ENCODE assay signal across 8 mouse cellular contexts in genomic region chr8:125253505-125254180, GRCm38 (mm10).
DNase-seq lines count a peak whose midpoint lies in the region; ATAC-seq and TF ChIP-seq lines count a peak whose summit lies in the region.

No protein-coding gene starts in this region.

- H3K4me2 ChIP-seq in heart, embryonic 13.5 days: peak overlapping the region; percentile 82
- H3K4me2 ChIP-seq in hindbrain, embryonic 14.5 days (replicated peaks): peak overlapping the region; percentile 63
- peak overlapping the region; percentile 63 for H3K4me2 ChIP-seq in stomach, postnatal 0 days (replicated peaks; ENCODE audit: low read depth)

- 49% methylated on average over 10 of the region's 10 CpGs for WGBS in heart, embryonic 13.5 days
- whole genome bisulfite sequencing in hindbrain, embryonic 14.5 days: 23% methylated on average over 10 of the region's 10 CpGs
- 35% methylated on average over 10 of the region's 10 CpGs for WGBS in stomach, postnatal 0 days

- DNase-seq in heart, postnatal 4 days: no peak
- no peak for DNase-seq in hindbrain, embryonic 14.5 days (ENCODE audit: low spot score)
- DNase-seq in lung, postnatal 10 days: peak; percentile 72
- peak; percentile 23 for DNase-seq in stomach, postnatal 0 days (ENCODE audit: low spot score)
- no peak for DNase-seq in frontal cortex, postnatal 36 days (ENCODE audit: low spot score in 2 of 2)

- TF ChIP-seq CTCF in stomach, postnatal 0 days (IDR thresholded peaks at IDR 0.05; ENCODE audit: low read depth): no peak

- no peaks in the 10 kb centered on the region for H3K9me3 ChIP-seq in heart, embryonic 13.5 days
- H3K9me3 ChIP-seq in hindbrain, embryonic 14.5 days (ENCODE audit: control insufficient read depth, low read length): no peaks in the 10 kb centered on the region
- H3K9me3 ChIP-seq in stomach, postnatal 0 days (ENCODE audit: control insufficient read depth, low read length): no peaks in the 10 kb centered on the region

- H3K9ac ChIP-seq in heart, embryonic 13.5 days: peak overlapping the region; percentile 81
- H3K9ac ChIP-seq in hindbrain, embryonic 14.5 days: peak overlapping the region; percentile 58
- H3K9ac ChIP-seq in stomach, postnatal 0 days (ENCODE audit: low read length): no peak overlapping the region

- peak overlapping the region; percentile 53 for H3K4me3 ChIP-seq in heart, embryonic 13.5 days
- peak overlapping the region; percentile 29; the same call in 1 of the 2 replicates for H3K4me3 ChIP-seq in hindbrain, embryonic 14.5 days (replicated peaks; ENCODE audit: low read length)
- peak overlapping the region; percentile 38 for H3K4me3 ChIP-seq in stomach, postnatal 0 days (ENCODE audit: low read depth, low read length)

- peaks cover 34% of the 10 kb centered on the region for H3K4me1 ChIP-seq in heart, embryonic 13.5 days
- peaks cover 20% of the 10 kb centered on the region for H3K4me1 ChIP-seq in hindbrain, embryonic 14.5 days (replicated peaks; ENCODE audit: control insufficient read depth, insufficient read depth, low read length)
- peaks cover 4% of the 10 kb centered on the region; the same call in 1 of the 2 replicates for H3K4me1 ChIP-seq in stomach, postnatal 0 days (replicated peaks; ENCODE audit: control insufficient read depth, insufficient read depth)

- no peaks in the 10 kb centered on the region for H3K36me3 ChIP-seq in heart, embryonic 13.5 days
- no peaks in the 10 kb centered on the region for H3K36me3 ChIP-seq in hindbrain, embryonic 14.5 days (replicated peaks; ENCODE audit: control insufficient read depth, insufficient read depth)
- no peaks in the 10 kb centered on the region for H3K36me3 ChIP-seq in stomach, postnatal 0 days (ENCODE audit: control insufficient read depth, insufficient read depth, low read length)

- no peaks in the 10 kb centered on the region for H3K27me3 ChIP-seq in heart, embryonic 13.5 days (replicated peaks)
- no peaks in the 10 kb centered on the region for H3K27me3 ChIP-seq in hindbrain, embryonic 14.5 days (ENCODE audit: control insufficient read depth, insufficient read depth, low read length)
- H3K27me3 ChIP-seq in stomach, postnatal 0 days (ENCODE audit: control insufficient read depth, insufficient read depth, low read length): no peaks in the 10 kb centered on the region

- TF ChIP-seq EP300 in stomach, postnatal 0 days (optimal IDR thresholded peaks at IDR 0.05): no peak

- peak overlapping the region; percentile 93 for H3K27ac ChIP-seq in heart, embryonic 13.5 days (replicated peaks)
- H3K27ac ChIP-seq in hindbrain, embryonic 14.5 days: peak overlapping the region; percentile 95
- peak overlapping the region; percentile 70 for H3K27ac ChIP-seq in stomach, postnatal 0 days (replicated peaks)

- no peak for ATAC-seq in heart, embryonic 13.5 days (ENCODE audit: extremely low read depth, insufficient number of reproducible peaks, low FRiP score, low TSS enrichment)
- peak; percentile 27 for ATAC-seq in activated CD4-positive, CD25-positive, alpha-beta regulatory T cell, adult 4 months
- peak; percentile 10; the same call in 1 of the 2 replicates for ATAC-seq in hindbrain, embryonic 14.5 days (ENCODE audit: low FRiP score)
- peak; percentile 52 for ATAC-seq in stomach, postnatal 0 days (ENCODE audit: low FRiP score, low TSS enrichment)
- no peak for ATAC-seq in monocyte, adult 5-6 weeks (replicated peaks; ENCODE audit: insufficient number of reproducible peaks, low FRiP score, low TSS enrichment, poor library complexity, severe bottlenecking)

Comparison
In these comparisons a context has a peak if more than half of its experiments do, and no peak if none do; other contexts are left out.
1. ATAC-seq: peak in activated CD4-positive, CD25-positive, alpha-beta regulatory T cell, adult 4 months (single experiment), hindbrain, embryonic 14.5 days (single experiment) and stomach, postnatal 0 days (single experiment); none in heart, embryonic 13.5 days (single experiment) and monocyte, adult 5-6 weeks (single experiment).
2. DNase-seq: peak in lung, postnatal 10 days (single experiment) and stomach, postnatal 0 days (single experiment); none in heart, postnatal 4 days (single experiment), hindbrain, embryonic 14.5 days (single experiment) and frontal cortex, postnatal 36 days (0 of 2).
3. Peak in every context shown above with its lines, with median percentiles within 50 percentile points of each other: H3K27ac ChIP-seq, H3K4me2 ChIP-seq and H3K4me3 ChIP-seq.